Mouse (Mus musculus): ENCODE results near the gene Il6.
"Not testable (repeated sequence)": the region's sequence is repeated elsewhere in the genome, so short reads cannot be mapped to it uniquely, and the experiment has no call there.

Gene Il6

DNA sequence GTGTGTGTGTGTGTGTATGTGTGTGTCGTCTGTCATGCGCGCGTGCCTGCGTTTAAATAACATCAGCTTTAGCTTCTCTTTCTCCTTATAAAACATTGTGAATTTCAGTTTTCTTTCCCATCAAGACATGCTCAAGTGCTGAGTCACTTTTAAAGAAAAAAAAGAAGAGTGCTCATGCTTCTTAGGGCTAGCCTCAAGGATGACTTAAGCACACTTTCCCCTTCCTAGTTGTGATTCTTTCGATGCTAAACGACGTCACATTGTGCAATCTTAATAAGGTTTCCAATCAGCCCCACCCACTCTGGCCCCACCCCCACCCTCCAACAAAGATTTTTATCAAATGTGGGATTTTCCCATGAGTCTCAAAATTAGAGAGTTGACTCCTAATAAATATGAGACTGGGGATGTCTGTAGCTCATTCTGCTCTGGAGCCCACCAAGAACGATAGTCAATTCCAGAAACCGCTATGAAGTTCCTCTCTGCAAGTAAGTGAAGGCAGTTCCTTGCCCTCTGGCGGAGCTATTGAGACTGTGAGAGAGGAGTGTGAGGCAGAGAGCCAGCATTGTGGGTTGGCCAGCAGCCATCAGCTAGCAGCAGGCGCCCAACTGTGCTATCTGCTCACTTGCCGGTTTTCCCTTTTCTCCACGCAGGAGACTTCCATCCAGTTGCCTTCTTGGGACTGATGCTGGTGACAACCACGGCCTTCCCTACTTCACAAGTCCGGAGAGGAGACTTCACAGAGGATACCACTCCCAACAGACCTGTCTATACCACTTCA, at the start of gene Il6:
TSS of gene Il6 (plus strand) at position 389 of the 778 bp plus-strand sequence.
- peak; percentile 49 to 89 for DNase-seq (ENCODE audit: low spot score in 2 of 2)

DNA sequence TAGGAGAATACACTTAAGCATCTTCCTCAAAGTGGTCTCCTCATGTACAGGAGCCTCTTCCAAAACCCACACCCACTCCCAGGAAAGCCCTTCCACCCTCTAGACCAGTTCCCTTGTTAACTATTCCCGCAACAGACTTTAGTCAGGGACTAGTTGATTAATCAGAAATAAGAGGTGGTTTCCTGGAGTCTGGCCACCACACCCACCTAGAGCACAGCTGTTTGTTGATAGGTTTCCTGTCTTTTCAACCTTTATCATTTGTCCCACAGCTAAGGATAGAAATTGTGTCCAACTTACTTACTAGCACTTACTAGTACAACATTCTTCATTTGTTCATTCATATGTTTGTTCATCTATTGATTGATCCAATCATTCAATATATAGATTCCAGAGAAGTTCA, 49.4 kb upstream of the Il6 start:
- no peak for DNase-seq (ENCODE audit: low spot score in 2 of 2)

DNA sequence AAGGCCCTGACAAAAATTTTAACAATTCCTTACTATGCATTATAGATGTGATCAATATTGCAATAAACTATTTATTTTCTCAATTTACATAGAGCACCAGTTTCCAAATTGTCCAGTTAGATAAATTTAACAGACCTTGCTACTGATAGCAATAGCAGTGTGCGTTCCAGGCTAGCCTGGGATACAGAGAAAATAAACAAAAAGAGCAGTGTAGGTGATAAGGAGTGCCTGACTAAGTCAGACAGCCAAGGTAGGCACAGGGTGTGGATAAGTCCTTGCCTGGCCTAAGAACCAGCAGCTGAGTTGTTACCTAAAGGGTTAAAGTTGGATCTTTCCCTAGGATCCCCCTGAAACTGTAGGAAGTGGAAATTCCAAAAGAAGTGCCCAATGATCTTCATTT, 42.7 kb upstream of the Il6 start:
- DNase-seq (ENCODE audit: low spot score in 2 of 2), result no peak

DNA sequence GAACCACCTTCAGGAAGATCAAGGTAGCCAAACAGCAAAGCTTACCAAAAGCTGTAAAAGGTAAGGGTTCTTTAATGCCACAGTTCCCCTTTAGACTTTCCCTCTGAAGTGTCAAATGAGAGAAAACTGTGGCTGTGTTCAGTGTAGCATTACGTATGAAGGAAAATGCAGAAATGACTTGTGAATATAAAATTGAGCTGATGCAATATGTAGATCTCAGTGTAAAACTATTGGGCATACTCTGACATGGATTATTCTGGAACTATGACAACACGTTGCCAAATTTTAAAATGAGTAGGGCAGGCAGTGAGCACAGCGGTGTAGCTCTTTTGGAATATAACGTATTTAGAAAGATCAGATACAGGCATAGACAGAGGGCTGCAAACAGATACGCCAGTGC, 40.1 kb upstream of the Il6 start:
- no peak for DNase-seq (ENCODE audit: low spot score in 2 of 2)

DNA sequence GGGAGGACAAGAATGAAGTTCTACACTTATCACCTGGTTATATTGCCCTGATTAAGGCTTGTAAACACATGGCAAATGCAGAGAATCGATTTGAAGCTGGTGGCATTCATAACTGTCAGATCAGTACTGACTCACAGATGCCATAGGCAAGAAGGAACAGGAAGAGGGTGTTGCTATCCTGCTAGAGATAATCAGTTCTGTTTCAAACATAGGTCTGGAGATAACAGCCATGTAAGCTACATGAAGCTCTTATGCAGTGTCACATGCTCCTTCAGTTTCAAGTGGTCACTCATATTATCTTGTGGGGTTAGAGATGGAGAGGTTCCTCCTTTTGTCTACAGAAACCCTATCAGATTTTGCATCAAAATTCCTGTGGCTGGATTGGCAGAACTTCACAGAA, 39.4 kb upstream of the Il6 start:
- no peak for DNase-seq (ENCODE audit: low spot score in 2 of 2)

DNA sequence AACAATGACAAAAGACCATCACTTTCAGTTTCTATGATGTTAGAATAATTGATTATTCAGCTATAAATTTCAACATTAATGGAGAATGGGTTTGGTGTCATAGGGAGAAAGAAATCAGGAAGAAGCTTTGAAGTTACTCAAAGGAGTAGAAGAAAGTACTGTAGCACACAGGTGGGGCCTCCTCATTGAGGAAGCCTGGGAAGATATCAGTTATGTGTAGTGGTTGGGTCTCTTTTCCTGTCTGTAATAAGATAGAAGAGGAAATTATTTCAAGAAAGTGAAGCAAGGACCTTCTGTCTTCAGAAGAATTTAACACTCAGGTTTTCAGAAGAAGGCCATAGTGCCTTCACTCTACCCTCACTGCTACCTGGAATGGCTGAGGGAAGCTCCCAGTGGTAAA, 38.8 kb upstream of the Il6 start:
- no peak for DNase-seq (ENCODE audit: low spot score in 2 of 2)

DNA sequence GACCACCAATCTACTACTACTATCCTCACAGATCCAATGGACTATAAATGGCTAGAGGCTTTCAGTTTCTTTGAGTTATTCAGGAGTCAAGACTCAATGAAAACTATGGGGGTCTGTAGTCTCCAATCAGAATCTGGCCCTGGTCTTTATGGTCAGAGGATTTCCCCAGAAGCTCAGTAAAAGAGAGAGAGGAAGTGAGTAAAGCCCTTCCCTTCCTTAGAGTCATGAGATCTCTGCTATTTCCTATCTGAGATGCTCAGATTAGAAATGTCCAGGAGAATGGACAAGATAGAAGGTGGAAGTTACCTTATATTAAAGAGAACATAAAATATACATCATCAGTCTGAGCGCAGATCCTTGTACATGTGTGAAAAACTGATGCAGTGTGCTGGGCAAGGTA, 19.3 kb upstream of the Il6 start:
- no peak for DNase-seq (ENCODE audit: low spot score in 2 of 2)

DNA sequence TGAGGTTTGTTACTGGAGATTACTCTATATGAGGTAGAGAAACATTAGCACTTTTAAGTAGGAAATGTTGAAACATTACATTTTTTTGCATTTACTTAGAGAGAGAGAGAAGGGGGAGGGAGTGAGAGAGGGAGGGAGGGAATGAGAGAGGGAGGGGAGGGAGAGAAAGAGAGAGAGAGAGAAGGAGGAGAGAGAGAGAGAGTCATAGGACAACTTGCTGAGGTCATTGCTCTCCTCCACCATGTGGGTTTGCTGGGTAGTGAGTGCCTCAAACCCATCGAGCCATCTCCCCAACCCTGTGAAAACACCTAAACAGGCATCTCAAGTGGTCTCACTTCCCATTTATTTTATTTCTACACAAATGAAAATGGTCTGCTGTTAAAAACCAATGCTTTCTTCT, 18.6 kb upstream of the Il6 start:
- no peak for DNase-seq (ENCODE audit: low spot score in 2 of 2)

DNA sequence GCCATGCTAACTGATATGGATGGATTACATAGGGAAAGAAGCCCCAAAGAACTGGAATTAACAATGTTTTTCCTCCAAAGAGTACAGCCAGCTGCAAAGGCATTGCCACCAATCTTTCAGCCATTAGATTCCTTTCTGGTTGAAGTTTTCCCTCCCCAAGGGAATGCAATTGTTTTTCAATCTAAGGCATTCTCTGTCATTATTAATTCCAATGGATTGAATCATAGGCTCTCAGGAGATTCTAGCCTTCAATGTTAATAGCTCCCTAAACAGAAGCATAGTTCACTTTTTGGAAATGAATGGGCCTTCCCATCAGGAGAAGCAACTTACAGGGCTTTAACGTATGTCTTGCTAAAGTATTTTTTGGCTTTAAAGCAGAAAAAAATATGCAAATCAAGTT, 15.6 kb upstream of the Il6 start:
- DNase-seq (ENCODE audit: low spot score in 2 of 2), result no peak

DNA sequence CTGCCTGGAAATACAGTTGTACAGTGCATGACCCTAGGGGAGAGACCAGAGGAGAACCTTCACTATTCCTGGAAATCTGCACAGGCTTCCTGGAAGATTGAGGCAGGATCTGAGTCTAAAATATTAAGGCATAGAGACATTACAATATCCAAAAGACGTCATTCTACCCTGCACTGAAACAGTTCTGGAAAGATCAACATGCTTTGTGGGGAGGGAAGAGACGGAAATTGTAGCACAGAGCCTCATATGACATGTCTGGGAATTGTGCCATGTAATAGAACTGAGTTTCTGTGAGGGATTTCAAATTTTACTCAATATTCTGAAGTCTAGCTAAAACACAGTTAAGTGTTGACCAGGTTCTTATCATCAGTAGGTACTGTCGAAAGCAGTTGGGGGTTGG, 12.0 kb upstream of the Il6 start:
- DNase-seq (ENCODE audit: low spot score in 2 of 2), result no peak

DNA sequence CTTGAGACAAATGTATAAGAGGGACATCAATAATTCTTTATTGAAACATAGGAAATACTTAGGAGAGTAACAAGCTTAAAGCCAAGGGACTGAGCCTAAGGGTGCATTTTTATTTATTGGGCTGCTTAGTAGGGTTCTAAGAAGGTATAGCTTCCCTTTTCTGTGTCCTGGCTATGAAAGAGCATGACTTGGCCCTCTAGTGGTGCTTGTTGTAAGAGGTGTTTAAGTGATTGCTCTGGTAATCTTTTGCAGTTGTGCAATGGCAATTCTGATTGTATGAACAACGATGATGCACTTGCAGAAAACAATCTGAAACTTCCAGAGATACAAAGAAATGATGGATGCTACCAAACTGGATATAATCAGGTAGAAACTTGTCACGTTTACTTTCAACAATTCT, 1.7 kb downstream of the Il6 start:
- DNase-seq (ENCODE audit: low spot score in 2 of 2), result peak in 1 of 2 experiments; percentile 15

DNA sequence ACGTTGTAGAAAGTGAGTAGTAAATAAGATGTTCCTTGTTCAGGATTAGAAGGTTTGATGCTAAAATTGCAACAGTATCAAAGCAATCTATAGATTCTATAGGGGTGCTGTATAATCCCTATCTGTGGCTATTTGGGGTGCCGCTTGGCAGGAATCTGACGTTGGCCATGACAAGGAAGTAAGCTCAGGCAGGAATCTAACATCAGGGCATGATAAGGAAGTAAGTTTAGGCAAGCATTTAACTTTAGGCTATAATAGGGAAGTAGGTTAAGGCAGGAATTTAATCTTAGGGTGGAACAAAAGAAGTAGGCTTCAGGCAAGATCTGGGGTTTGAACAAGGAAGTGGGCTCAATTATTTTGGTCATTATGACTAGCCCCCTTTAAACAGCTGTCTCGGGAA, 22.9 kb downstream of the Il6 start:
- DNase-seq (ENCODE audit: low spot score in 2 of 2), result not testable (repeated sequence)

DNA sequence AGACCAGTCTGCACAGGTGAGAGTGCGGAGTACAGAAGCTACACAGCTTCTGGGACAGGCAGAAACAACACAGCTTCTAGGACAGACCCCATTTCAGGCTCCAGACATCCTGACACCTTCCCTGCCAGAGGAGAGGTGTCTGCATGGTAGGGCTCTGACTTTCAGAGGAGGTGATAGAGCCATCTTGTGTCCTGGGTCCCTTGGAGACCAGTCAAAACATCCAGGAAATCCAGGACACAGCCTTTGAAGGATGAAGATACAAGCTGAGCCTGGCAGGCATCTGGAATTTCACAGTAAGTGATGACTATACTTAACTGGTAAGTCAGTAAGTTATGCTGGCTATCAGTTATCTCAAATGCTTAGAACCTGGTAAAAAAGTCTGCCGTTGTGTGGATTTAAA, 24.2 kb downstream of the Il6 start:
- not testable (repeated sequence) for DNase-seq (ENCODE audit: low spot score in 2 of 2)

DNA sequence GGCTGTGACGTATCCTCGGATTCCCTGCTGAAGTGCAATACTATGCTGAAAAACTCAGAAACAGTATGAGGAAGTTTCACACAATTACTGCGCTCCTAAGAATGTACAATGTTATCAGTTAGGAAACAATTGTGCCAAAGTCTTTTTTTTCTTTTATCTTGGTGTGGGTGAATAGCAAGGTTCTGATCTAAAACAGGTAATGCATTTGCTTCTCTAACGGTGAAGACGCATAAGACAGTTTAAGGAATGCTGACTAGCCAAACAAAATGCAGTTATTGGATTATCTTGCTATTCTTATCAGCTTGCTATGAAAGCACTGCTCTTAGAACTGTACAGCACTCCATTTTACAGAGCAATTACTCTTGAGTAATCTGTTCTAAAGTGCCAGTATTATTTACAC, 26.4 kb downstream of the Il6 start:
- DNase-seq (ENCODE audit: low spot score in 2 of 2), result not testable (repeated sequence)

DNA sequence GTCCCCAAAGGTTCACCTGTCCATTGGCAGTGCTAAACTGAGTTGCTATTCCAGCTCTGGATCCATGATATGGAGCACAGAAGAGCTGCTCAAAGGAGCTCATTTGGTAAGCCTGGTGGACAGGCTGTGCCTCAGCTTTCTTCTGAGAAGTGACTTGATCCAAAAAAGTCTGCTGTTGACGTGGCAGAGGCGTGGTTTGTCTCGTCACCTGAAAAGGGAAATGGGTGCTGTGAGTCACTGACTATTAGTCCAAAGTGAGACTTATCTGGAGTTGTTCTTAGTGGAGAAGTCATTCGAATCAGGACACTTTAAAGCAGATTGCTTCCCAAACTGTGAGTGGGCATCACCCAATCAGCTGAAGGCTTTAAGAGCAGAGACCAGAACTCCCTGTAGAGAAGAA, 26.9 kb downstream of the Il6 start:
- not testable (repeated sequence) for DNase-seq (ENCODE audit: low spot score in 2 of 2)

DNA sequence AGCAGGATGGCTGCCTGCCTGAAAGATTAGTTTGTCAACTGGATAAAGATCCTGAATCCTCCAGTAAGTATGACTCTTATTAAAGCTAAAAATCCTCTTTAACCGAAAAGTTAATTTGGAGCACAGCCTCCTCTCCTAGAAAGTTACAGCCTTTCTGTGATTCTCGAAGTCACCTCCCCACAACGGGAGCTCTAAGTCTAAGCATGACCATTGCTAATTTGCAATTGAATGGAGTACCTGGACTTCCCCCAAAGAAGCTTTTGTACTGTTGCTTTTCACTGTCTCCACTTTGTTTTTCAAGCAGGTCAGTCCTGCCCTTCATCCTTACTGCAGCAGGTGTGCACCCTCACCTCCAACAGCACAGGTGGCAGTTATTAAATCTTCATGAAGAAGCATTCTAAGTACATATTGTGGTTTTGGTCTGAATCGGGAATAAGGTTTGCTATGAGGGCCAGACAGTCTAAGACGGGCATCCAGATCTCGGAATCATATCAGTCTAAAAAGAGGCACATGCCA, 45.4 kb downstream of the Il6 start:
- DNase-seq (ENCODE audit: low spot score in 2 of 2), result no peak

DNA sequence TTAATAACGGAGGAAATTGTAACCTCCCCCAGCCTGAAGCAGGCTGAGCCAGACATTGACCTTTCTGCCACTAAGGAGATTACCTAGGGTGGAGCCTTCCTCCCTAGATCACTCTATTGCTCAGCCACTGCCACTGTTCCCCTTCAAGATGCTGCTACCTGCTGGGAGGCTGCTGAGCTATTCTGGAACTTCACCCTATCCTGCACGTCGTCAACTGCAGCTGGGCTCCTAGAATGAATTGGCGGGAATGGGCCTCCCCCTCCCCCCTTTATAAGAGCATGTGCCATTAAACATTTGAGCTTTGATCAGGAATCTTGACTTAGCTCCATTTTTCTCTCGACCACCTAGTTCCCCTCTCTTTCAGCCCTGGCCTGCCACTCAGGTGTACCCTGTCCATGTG, 46.7 kb downstream of the Il6 start:
- not testable (repeated sequence) for DNase-seq (ENCODE audit: low spot score in 2 of 2)

DNA sequence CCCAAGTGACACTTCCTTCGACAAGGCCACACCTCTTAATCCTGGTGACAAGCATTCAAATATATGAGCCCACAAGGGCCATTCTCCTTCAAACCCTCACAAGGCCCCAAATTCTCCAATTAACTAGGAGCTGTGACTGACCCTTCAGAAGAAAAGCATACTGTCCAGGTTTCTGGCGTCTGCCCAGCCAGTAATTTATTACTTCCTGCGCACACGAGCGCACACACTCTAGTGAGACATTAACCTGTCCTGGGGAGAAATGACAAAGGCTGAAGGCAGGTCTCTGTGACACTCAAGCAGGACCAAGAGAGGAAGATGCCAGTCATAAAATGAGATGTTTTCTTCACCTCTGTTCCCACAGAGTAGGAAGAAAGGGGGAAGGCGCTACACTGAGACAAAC, 54.8 kb downstream of the Il6 start:
- no peak for DNase-seq (ENCODE audit: low spot score in 2 of 2)

Data from left cerebral cortex, adult 9 months (tissue).